Mouse (Mus musculus) fat pad, adult 2 months (tissue): Measurements from ENCODE around the gene Prap1.
A peak's percentile ranks its signal among the peaks of the same experiment; 100 is the strongest.

Experiments used
- DNase-seq: peaks from one replicate; pipeline ENCODE4 v3.0.0-alpha.2; 2011; ENCODE audit warnings: low read depth, low spot score; ENCODE audit errors: extremely low read depth

Gene Prap1

GRCm38 (mm10) chr7:140081408-140082241 is 11.6 kb upstream of the Prap1 start:
- no peak for DNase-seq

GRCm38 (mm10) chr7:140082242-140082678 is 10.9 kb upstream of the Prap1 start, which contains the start of gene Caly:
Caly (minus strand) TSS chr7:140082548.
- no peak for DNase-seq

- peak; percentile 77 for DNase-seq
Observed at GRCm38 (mm10) chr7:140090601-140091000, 2.6 kb upstream of the Prap1 start.

GRCm38 (mm10) chr7:140094954-140095353 is 1.8 kb downstream of the Prap1 start:
- DNase-seq = no peak

- no peak for DNase-seq
Observed at GRCm38 (mm10) chr7:140095556-140095955, 2.4 kb downstream of the Prap1 start.

GRCm38 (mm10) chr7:140096055-140096454 is 2.9 kb downstream of the Prap1 start:
- DNase-seq = no peak

- no peak for DNase-seq
Observed at GRCm38 (mm10) chr7:140098466-140098865, 5.3 kb downstream of the Prap1 start.

GRCm38 (mm10) chr7:140101498-140101897 is 8.3 kb downstream of the Prap1 start:
- DNase-seq = no peak

- DNase-seq = no peak
Observed at GRCm38 (mm10) chr7:140101993-140102860, 9.0 kb downstream of the Prap1 start, which contains the start of gene Fuom. Fuom (minus strand) TSS chr7:140102441.

GRCm38 (mm10) chr7:140104009-140104408 is 10.8 kb downstream of the Prap1 start:
- no peak for DNase-seq

GRCm38 (mm10) chr7:140111943-140112342 is 18.7 kb downstream of the Prap1 start:
- DNase-seq = no peak

- peak; percentile 99 for DNase-seq
Observed at GRCm38 (mm10) chr7:140115583-140116328, 22.6 kb downstream of the Prap1 start, which contains the start of gene Paox. Paox (plus strand) TSS chr7:140115799.

- peak; percentile 74 for DNase-seq
Observed at GRCm38 (mm10) chr7:140116329-140117054, 23.3 kb downstream of the Prap1 start, which contains the start of gene Echs1. Echs1 (minus strand) TSS chr7:140116476.

GRCm38 (mm10) chr7:140120484-140120883 is 27.3 kb downstream of the Prap1 start:
- no peak for DNase-seq

GRCm38 (mm10) chr7:140121338-140121910 is 28.2 kb downstream of the Prap1 start:
- DNase-seq = no peak

- no peak for DNase-seq
Observed at GRCm38 (mm10) chr7:140122765-140123164, 29.6 kb downstream of the Prap1 start.

- DNase-seq = no peak
Observed at GRCm38 (mm10) chr7:140124382-140124781, 31.2 kb downstream of the Prap1 start.

GRCm38 (mm10) chr7:140125278-140126021 is 32.3 kb downstream of the Prap1 start:
- peak; percentile 37 for DNase-seq

- DNase-seq = no peak
Observed at GRCm38 (mm10) chr7:140126022-140126350, 32.8 kb downstream of the Prap1 start.
